Mouse (Mus musculus): Measurements from ENCODE around the gene Hpn.

Hpn gene

GRCm38 (mm10) chr7:31110861-31111385 lies 4.2 kb downstream of the Hpn start:
- DNase-seq (ENCODE audit: low read depth, low spot score): no peak

GRCm38 (mm10) chr7:31109796-31110195 lies 5.3 kb downstream of the Hpn start:
- DNase-seq (ENCODE audit: low read depth, low spot score): no peak

- DNase-seq (ENCODE audit: low read depth, low spot score): no peak
Measured at GRCm38 (mm10) chr7:31109091-31109490, 6.0 kb downstream of the Hpn start.

GRCm38 (mm10) chr7:31107781-31108180 lies 7.3 kb downstream of the Hpn start:
- no peak for DNase-seq (ENCODE audit: low read depth, low spot score)

- DNase-seq (ENCODE audit: low read depth, low spot score): no peak
Measured at GRCm38 (mm10) chr7:31106166-31106565, 8.9 kb downstream of the Hpn start.

- no peak for DNase-seq (ENCODE audit: low read depth, low spot score)
Measured at GRCm38 (mm10) chr7:31105061-31105768, 9.9 kb downstream of the Hpn start.

GRCm38 (mm10) chr7:31100786-31101185 lies 14.3 kb downstream of the Hpn start:
- no peak for DNase-seq (ENCODE audit: low read depth, low spot score)

- DNase-seq (ENCODE audit: low read depth, low spot score): no peak
Measured at GRCm38 (mm10) chr7:31099612-31099982, 15.5 kb downstream of the Hpn start.

- no peak for DNase-seq (ENCODE audit: low read depth, low spot score)
Measured at GRCm38 (mm10) chr7:31098697-31099611, 16.1 kb downstream of the Hpn start.

GRCm38 (mm10) chr7:31097583-31098248 lies 17.4 kb downstream of the Hpn start:
- peak; percentile 83 for DNase-seq (ENCODE audit: low read depth, low spot score)

GRCm38 (mm10) chr7:31096892-31097564 lies 18.1 kb downstream of the Hpn start:
- no peak for DNase-seq (ENCODE audit: low read depth, low spot score)

- no peak for DNase-seq (ENCODE audit: low read depth, low spot score)
Measured at GRCm38 (mm10) chr7:31094774-31095501, 20.2 kb downstream of the Hpn start.

- no peak for DNase-seq (ENCODE audit: low read depth, low spot score)
Measured at GRCm38 (mm10) chr7:31089721-31090120, 25.4 kb downstream of the Hpn start.

GRCm38 (mm10) chr7:31088206-31088605 lies 26.9 kb downstream of the Hpn start:
- DNase-seq (ENCODE audit: low read depth, low spot score): no peak

GRCm38 (mm10) chr7:31087262-31087661 lies 27.8 kb downstream of the Hpn start:
- DNase-seq (ENCODE audit: low read depth, low spot score): no peak

GRCm38 (mm10) chr7:31086175-31086755 lies 28.8 kb downstream of the Hpn start:
- no peak for DNase-seq (ENCODE audit: low read depth, low spot score)

GRCm38 (mm10) chr7:31085171-31085570 lies 29.9 kb downstream of the Hpn start:
- DNase-seq (ENCODE audit: low read depth, low spot score): no peak

GRCm38 (mm10) chr7:31084140-31084539 lies 30.9 kb downstream of the Hpn start:
- no peak for DNase-seq (ENCODE audit: low read depth, low spot score)

GRCm38 (mm10) chr7:31082831-31083588 lies 32.1 kb downstream of the Hpn start:
- DNase-seq (ENCODE audit: low read depth, low spot score): no peak

GRCm38 (mm10) chr7:31082106-31082505 lies 33.0 kb downstream of the Hpn start:
- DNase-seq (ENCODE audit: low read depth, low spot score): no peak
